Mouse (Mus musculus) c-Kit-positive CD71-positive TER-119-positive erythroid progenitor cells, embryonic 14.5 days (primary cell): Measurements from ENCODE around the gene Gcg.

ENCODE experiments used
- DNase-seq: peaks from one replicate; pipeline ENCODE4 v3.0.0-alpha.2; 2013; ENCODE audit warnings: low spot score

Gene Gcg

GRCm38 (mm10) chr2:62459241-62460174, 23.9 kb downstream of the Gcg start:
- no peak for DNase-seq

- peak; percentile 34 for DNase-seq
Observed at GRCm38 (mm10) chr2:62458070-62458469, 25.4 kb downstream of the Gcg start.

GRCm38 (mm10) chr2:62454991-62455390, 28.5 kb downstream of the Gcg start:
- DNase-seq, result no peak

GRCm38 (mm10) chr2:62454033-62454432, 29.4 kb downstream of the Gcg start:
- no peak for DNase-seq

GRCm38 (mm10) chr2:62450364-62450763, 33.1 kb downstream of the Gcg start:
- DNase-seq, result no peak

- DNase-seq, result no peak
Observed at GRCm38 (mm10) chr2:62449692-62450346, 33.6 kb downstream of the Gcg start.

- peak; percentile 59 for DNase-seq
Observed at GRCm38 (mm10) chr2:62440802-62441544, 42.5 kb downstream of the Gcg start.

- DNase-seq, result no peak
Observed at GRCm38 (mm10) chr2:62440083-62440482, 43.4 kb downstream of the Gcg start.

GRCm38 (mm10) chr2:62431245-62431795, 52.1 kb downstream of the Gcg start:
- no peak for DNase-seq

GRCm38 (mm10) chr2:62425941-62426340, 57.5 kb downstream of the Gcg start:
- DNase-seq, result no peak
